Mouse (Mus musculus): ENCODE results near the gene Gse1.

DNA sequence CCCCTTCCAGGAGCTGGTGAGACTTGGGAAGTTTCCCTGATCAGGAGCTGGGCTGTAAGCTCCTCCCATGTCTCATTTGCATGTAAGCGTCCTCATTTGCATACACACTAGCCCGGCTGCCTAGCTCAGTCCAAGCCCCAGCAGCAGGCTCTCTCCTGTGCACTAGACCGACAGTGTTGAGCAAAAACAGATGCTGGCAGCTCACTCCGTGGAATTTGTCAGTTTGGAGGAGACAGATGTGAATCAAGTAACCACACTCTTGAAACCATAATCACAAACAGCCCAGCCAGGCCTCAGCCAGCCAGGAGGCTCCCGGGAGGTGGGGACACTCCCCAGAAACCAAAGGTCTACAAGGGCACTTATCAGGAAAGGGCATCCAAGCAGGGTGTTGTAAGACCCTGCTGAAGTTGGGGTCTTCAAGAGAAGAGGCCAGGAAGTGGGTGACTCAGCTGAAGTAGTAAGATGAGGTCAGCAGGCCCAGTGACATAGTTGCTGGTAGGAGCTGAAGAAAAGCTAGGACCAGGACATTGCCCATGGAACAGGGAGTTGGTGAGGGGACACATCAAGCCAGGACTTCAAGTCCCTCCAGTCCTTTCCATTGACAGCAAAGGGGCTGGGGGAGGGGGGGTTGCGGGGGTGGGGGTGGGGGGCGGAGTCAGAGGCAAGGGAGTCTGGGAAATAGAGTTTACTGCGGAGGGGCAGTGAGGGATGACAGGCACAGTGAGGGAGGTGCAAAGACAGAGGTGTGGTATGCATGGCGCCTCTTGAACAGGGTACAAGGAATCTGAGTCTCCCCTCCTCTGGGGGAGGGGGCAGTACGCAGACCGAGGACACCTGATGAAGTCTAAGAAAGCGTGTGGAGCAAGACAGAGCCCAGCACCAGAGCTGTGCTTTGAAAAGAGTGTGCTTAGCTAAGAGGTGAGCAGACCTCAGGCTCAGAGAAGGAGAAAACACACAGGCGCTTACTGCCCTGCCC is 11.1 kb upstream of the Gse1 start:
- TF ChIP-seq POLR2A (IDR thresholded peaks at IDR 0.05; ENCODE audit: low read depth, low read length) (no peak), CTCF (IDR thresholded peaks at IDR 0.05; ENCODE audit: extremely low read depth, insufficient read length, insufficient replicate concordance, low read depth, low read length) (no peak)
